Mouse (Mus musculus) kidney, adult 2 months (tissue): Measurements from ENCODE around the gene Med15. TPM values are rescaled to one million over a fixed set of nuclear protein-coding genes. Genes with fewer than 3 reads are reported as not detected.

Source experiments
- DNase-seq: peaks from one replicate; pipeline ENCODE4 v3.0.0; 2021
- H3K27ac ChIP-seq: fragments of 200-500 bp; 2 replicates; pipeline ENCODE4 v1.5.1; 2012; ENCODE audit warnings: low read depth, low read length, control low read depth, inconsistent platforms; ENCODE audit not compliant: insufficient read depth
- H3K27me3 ChIP-seq: fragments of 200-500 bp; replicated peaks from 2 replicates; pipeline ENCODE4 v1.6.1; 2012; ENCODE audit warnings: mild to moderate bottlenecking, moderate library complexity, low read length, inconsistent platforms; ENCODE audit not compliant: control insufficient read depth, insufficient read depth
- H3K36me3 ChIP-seq: fragments of 200-500 bp; 2 replicates; pipeline ENCODE4 v1.6.1; 2012; ENCODE audit warnings: mild to moderate bottlenecking, moderate library complexity, low read length, inconsistent platforms; ENCODE audit not compliant: control insufficient read depth, insufficient read depth
- H3K4me1 ChIP-seq: fragments of 200-500 bp; 2 replicates; pipeline ENCODE4 v1.6.1; 2011; ENCODE audit warnings: low read length; ENCODE audit not compliant: control insufficient read depth, insufficient read depth
- H3K4me3 ChIP-seq: fragments of 200-500 bp; 2 replicates; pipeline ENCODE4 v1.5.1; 2011; ENCODE audit warnings: mild to moderate bottlenecking, low read depth, low read length, control low read depth; ENCODE audit not compliant: insufficient read depth
- CTCF ChIP-seq: fragments of 200-500 bp; conservative IDR thresholded peaks from 2 replicates; pipeline ENCODE4 v1.5.1; 2011; ENCODE audit warnings: low read depth, mild to moderate bottlenecking, control low read depth, low read length, moderate library complexity, mixed read lengths; ENCODE audit not compliant: insufficient read depth, insufficient read length
- POLR2A ChIP-seq: fragments of 200-500 bp; IDR thresholded peaks from one replicate; pipeline ENCODE4 v1.6.1; 2011; ENCODE audit warnings: low read depth, low read length, control low read depth
- WGBS: fragments of 180-500 bp; shearing (Covaris S2); methylation state at CpG from one replicate; pipeline ENCODE4 v1.1.7; 2018; 5-methylcytosine and 5-hydroxymethylcytosine counted together
- polyA plus RNA-seq: library from polyadenylated mRNA; depleted of rRNA; stranded (reverse); fragments of >200 nt; gene quantifications from 2 replicates; pipeline ENCODE4 v1.2.3, GENCODE M21; 2012

Gene Med15
- polyA plus RNA-seq, 1 experiment = 48.6 TPM

- Histone ChIP-seq H3K36me3 (no peaks in the 10 kb centered on the region; the same call in 1 of the 2 replicates), H3K4me3 (no peak overlapping the region), H3K4me1 (no peaks in the 10 kb centered on the region), H3K27ac (no peak overlapping the region), H3K27me3 (no peaks in the 10 kb centered on the region)
- TF ChIP-seq CTCF (no peak), POLR2A (no peak)
- peak; percentile 67 for DNase-seq
- 59% methylated on average over 6 of the region's 6 CpGs for WGBS
Observed at GRCm38 (mm10) chr16:17641301-17641700, 91.4 kb downstream of the Med15 start.

GRCm38 (mm10) chr16:17640706-17641105 is 92.0 kb downstream of the Med15 start:
- no peaks in the 10 kb centered on the region; the same call in 1 of the 2 replicates for H3K36me3 ChIP-seq
- no peak overlapping the region for H3K27ac ChIP-seq
- 95% methylated on average over 9 of the region's 9 CpGs for WGBS
- TF ChIP-seq POLR2A (no peak), CTCF (no peak)
- H3K27me3 ChIP-seq = no peaks in the 10 kb centered on the region
- no peaks in the 10 kb centered on the region for H3K4me1 ChIP-seq
- DNase-seq = no peak
- no peak overlapping the region for H3K4me3 ChIP-seq

- Histone ChIP-seq H3K4me3 (no peak overlapping the region), H3K36me3 (no peaks in the 10 kb centered on the region; the same call in 1 of the 2 replicates), H3K27ac (no peak overlapping the region), H3K4me1 (no peaks in the 10 kb centered on the region), H3K27me3 (no peaks in the 10 kb centered on the region)
- TF ChIP-seq CTCF (no peak), POLR2A (no peak)
- DNase-seq = no peak
- 93% methylated on average over 6 of the region's 6 CpGs for WGBS
Observed at GRCm38 (mm10) chr16:17639951-17640350, 92.7 kb downstream of the Med15 start.

- 91% methylated on average over 3 of the region's 3 CpGs for WGBS
- TF ChIP-seq CTCF (no peak), POLR2A (no peak)
- H3K27ac ChIP-seq = no peak overlapping the region
- no peaks in the 10 kb centered on the region; the same call in 1 of the 2 replicates for H3K36me3 ChIP-seq
- no peaks in the 10 kb centered on the region for H3K4me1 ChIP-seq
- H3K27me3 ChIP-seq = no peaks in the 10 kb centered on the region
- no peak overlapping the region for H3K4me3 ChIP-seq
- no peak for DNase-seq
Observed at GRCm38 (mm10) chr16:17639081-17639480, 93.6 kb downstream of the Med15 start.

GRCm38 (mm10) chr16:17638036-17638628 is 94.6 kb downstream of the Med15 start:
- no peak overlapping the region for H3K27ac ChIP-seq
- no peaks in the 10 kb centered on the region; the same call in 1 of the 2 replicates for H3K36me3 ChIP-seq
- no peaks in the 10 kb centered on the region for H3K4me1 ChIP-seq
- H3K27me3 ChIP-seq = no peaks in the 10 kb centered on the region
- WGBS = 89% methylated on average over 9 of the region's 9 CpGs
- TF ChIP-seq POLR2A (no peak), CTCF (no peak)
- H3K4me3 ChIP-seq = no peak overlapping the region
- no peak for DNase-seq

- DNase-seq = no peak
- H3K27me3 ChIP-seq = no peaks in the 10 kb centered on the region
- H3K4me1 ChIP-seq = no peaks in the 10 kb centered on the region
- H3K27ac ChIP-seq = no peak overlapping the region
- TF ChIP-seq POLR2A (no peak), CTCF (peak; percentile 29; the same call in 1 of the 2 replicates)
- H3K36me3 ChIP-seq = no peaks in the 10 kb centered on the region
- WGBS = 89% methylated on average over 2 of the region's 2 CpGs
- H3K4me3 ChIP-seq = no peak overlapping the region
Observed at GRCm38 (mm10) chr16:17637610-17638009, 95.1 kb downstream of the Med15 start.

GRCm38 (mm10) chr16:17636904-17637303 is 95.8 kb downstream of the Med15 start:
- 79% methylated on average over 2 of the region's 2 CpGs for WGBS
- Histone ChIP-seq H3K27ac (no peak overlapping the region), H3K4me1 (no peaks in the 10 kb centered on the region), H3K4me3 (no peak overlapping the region), H3K36me3 (no peaks in the 10 kb centered on the region; the same call in 1 of the 2 replicates), H3K27me3 (no peaks in the 10 kb centered on the region)
- TF ChIP-seq POLR2A (no peak), CTCF (no peak)
- no peak for DNase-seq

GRCm38 (mm10) chr16:17633481-17634181 is 99.1 kb downstream of the Med15 start:
- Histone ChIP-seq H3K27me3 (no peaks in the 10 kb centered on the region), H3K4me1 (no peaks in the 10 kb centered on the region), H3K4me3 (no peak overlapping the region), H3K27ac (no peak overlapping the region), H3K36me3 (peaks cover 2% of the 10 kb centered on the region; the same call in 1 of the 2 replicates)
- no peak for DNase-seq
- 0 out of 2 replicates have a peak, but pooled peaks have one; percentile 18 for TF ChIP-seq CTCF
- no peak for TF ChIP-seq POLR2A
- WGBS = 81% methylated on average over 8 of the region's 8 CpGs
